In the genomic region with DNA sequence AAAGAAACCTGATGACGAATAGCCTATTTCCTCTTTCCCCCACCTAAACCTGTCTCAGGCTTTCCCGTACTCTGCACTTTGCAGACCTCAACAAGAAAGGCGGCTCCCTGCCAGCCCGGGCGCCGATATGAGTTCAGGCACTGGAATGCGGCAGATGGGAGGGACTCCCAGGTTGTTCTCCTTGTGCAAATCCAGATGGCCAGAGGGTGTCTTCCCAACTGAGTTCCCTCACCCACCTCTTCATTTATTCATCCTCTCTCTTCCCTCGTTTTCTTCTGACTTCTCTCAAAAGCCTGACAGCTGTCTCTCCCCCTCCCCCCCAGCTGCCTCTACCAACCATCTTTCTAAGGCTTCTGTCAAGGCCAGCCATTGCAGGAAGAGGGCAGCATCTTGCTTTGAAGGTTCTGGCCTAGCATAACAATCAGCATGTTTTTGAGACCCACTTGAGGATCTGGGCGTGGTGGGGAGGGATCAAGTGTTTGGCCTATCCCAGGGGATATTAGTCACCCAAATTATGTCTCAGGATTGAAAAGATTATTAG, we compare ENCODE assay signal across 8 mouse cellular contexts.
DNase-seq lines count a peak whose midpoint lies in the region; TF ChIP-seq lines count a peak whose summit lies in the region.

No protein-coding gene starts in this region.

- no peaks in the 10 kb centered on the region for H3K36me3 ChIP-seq in hindbrain, embryonic 10.5 days
- no peaks in the 10 kb centered on the region for H3K36me3 ChIP-seq in midbrain, embryonic 10.5 days

- intact Hi-C loops in left cerebral cortex, adult 2 months (cut with DNase I) = loop anchor here (1.0 to 2.0 kb wide), 2 partner anchors 54 to 160 kb away; no protein-coding TSS in a partner anchor

- H3K27me3 ChIP-seq in hindbrain, embryonic 10.5 days (ENCODE audit: insufficient read depth, poor library complexity, severe bottlenecking) = no peaks in the 10 kb centered on the region
- H3K27me3 ChIP-seq in midbrain, embryonic 10.5 days (ENCODE audit: low read depth, poor library complexity, severe bottlenecking) = no peaks in the 10 kb centered on the region

- peak; percentile 29 to 30 for DNase-seq in urinary bladder, adult 18-20 months (ENCODE audit: low spot score in 2 of 2)
- DNase-seq in urinary bladder, postnatal 4 days (ENCODE audit: low spot score in 2 of 2) = no peak
- peak; percentile 65 for DNase-seq in hindbrain, embryonic 10.5 days (ENCODE audit: low spot score)
- DNase-seq in left cerebral cortex, adult 2 months (ENCODE audit: extremely low spot score in 1 of 2, low spot score in 2 of 2) = peak; percentile 40 to 69
- DNase-seq in midbrain, embryonic 10.5 days (ENCODE audit: low spot score) = peak; percentile 68
- peak; percentile 54 to 57 for DNase-seq in thymus, postnatal 10 days (ENCODE audit: low spot score in 2 of 2)
- no peak for DNase-seq in T-cell, adult 2 months (ENCODE audit: low spot score)

- no peaks in the 10 kb centered on the region for H3K9me3 ChIP-seq in hindbrain, embryonic 10.5 days
- H3K9me3 ChIP-seq in midbrain, embryonic 10.5 days (replicated peaks) = no peaks in the 10 kb centered on the region

- no peak for TF ChIP-seq POLR2A in embryonic fibroblast, embryonic 13.5 days (IDR thresholded peaks at IDR 0.05; ENCODE audit: low read depth, low read length)

- TF ChIP-seq CTCF in embryonic fibroblast, embryonic 13.5 days (IDR thresholded peaks at IDR 0.05; ENCODE audit: borderline replicate concordance, insufficient read depth, low read length) = peak; percentile 17; the same call in 1 of the 2 replicates
- peak; percentile 48 for TF ChIP-seq CTCF in left cerebral cortex, adult 2 months (IDR thresholded peaks at IDR 0.05)

- no peak overlapping the region for H3K4me3 ChIP-seq in embryonic fibroblast, embryonic 13.5 days (ENCODE audit: insufficient read depth, low read length)
- H3K4me3 ChIP-seq in hindbrain, embryonic 10.5 days = peak overlapping the region; percentile 16
- no peak overlapping the region for H3K4me3 ChIP-seq in left cerebral cortex, adult 2 months
- H3K4me3 ChIP-seq in midbrain, embryonic 10.5 days = peak overlapping the region; percentile 18

- WGBS in hindbrain, embryonic 10.5 days = 17% methylated on average over 9 of the region's 9 CpGs
- 11% methylated on average over 9 of the region's 9 CpGs for WGBS in midbrain, embryonic 10.5 days

- no peak overlapping the region for H3K27ac ChIP-seq in embryonic fibroblast, embryonic 13.5 days (ENCODE audit: insufficient read depth, low read length)
- peak overlapping the region; percentile 70 for H3K27ac ChIP-seq in hindbrain, embryonic 10.5 days
- H3K27ac ChIP-seq in left cerebral cortex, adult 2 months = no peak overlapping the region; the same call in 1 of the 2 replicates
- peak overlapping the region; percentile 79 for H3K27ac ChIP-seq in midbrain, embryonic 10.5 days (replicated peaks)

- peaks cover 7% of the 10 kb centered on the region for H3K4me1 ChIP-seq in embryonic fibroblast, embryonic 13.5 days (ENCODE audit: control insufficient read depth, insufficient read depth, low read length)
- H3K4me1 ChIP-seq in hindbrain, embryonic 10.5 days (replicated peaks) = peaks cover 47% of the 10 kb centered on the region
- H3K4me1 ChIP-seq in midbrain, embryonic 10.5 days = peaks cover 62% of the 10 kb centered on the region

Comparison
In these comparisons a context has a peak if more than half of its experiments do, and no peak if none do; other contexts are left out.
1. DNase-seq: peak in urinary bladder, adult 18-20 months (2 of 2), hindbrain, embryonic 10.5 days (single experiment), left cerebral cortex, adult 2 months (2 of 2), midbrain, embryonic 10.5 days (single experiment) and thymus, postnatal 10 days (2 of 2); none in urinary bladder, postnatal 4 days (0 of 2) and T-cell, adult 2 months (single experiment).
2. H3K27ac ChIP-seq: peak in hindbrain, embryonic 10.5 days (single experiment) and midbrain, embryonic 10.5 days (single experiment); none in embryonic fibroblast, embryonic 13.5 days (single experiment) and left cerebral cortex, adult 2 months (single experiment).
3. H3K4me3 ChIP-seq: peak in hindbrain, embryonic 10.5 days (single experiment) and midbrain, embryonic 10.5 days (single experiment); none in embryonic fibroblast, embryonic 13.5 days (single experiment) and left cerebral cortex, adult 2 months (single experiment).